Mouse (Mus musculus) CH12.LX (cell line): ENCODE measurements around the gene Rbbp5. TPM values are rescaled to one million over a fixed set of nuclear protein-coding genes. Genes with fewer than 3 reads are reported as not detected.

Experiments
- DNase-seq: peaks from one replicate; pipeline ENCODE4 v3.0.0-alpha.2; 2013; ENCODE audit errors: extremely low read depth
- H3K27ac ChIP-seq: 2 replicates; pipeline ENCODE4 v1.5.1; 2012; ENCODE audit warnings: low read depth, mild to moderate bottlenecking, control low read depth, moderate library complexity; ENCODE audit not compliant: insufficient read depth
- H3K27me3 ChIP-seq: replicated peaks from 2 replicates; pipeline ENCODE3; 2012; ENCODE audit warnings: inconsistent platforms
- H3K36me3 ChIP-seq, 2 experiments: replicated peaks in 1 of 2; 2 replicates each; pipeline versions ENCODE3 to v1.6.1; 2012; ENCODE audit warnings: inconsistent platforms in 1 of 2, low read length in 1 of 2, mild to moderate bottlenecking in 1 of 2, mixed read lengths in 1 of 2, moderate library complexity in 1 of 2; ENCODE audit not compliant: control insufficient read depth in 1 of 2, insufficient read depth in 1 of 2
- H3K4me1 ChIP-seq, 2 experiments: 2 replicates each; pipeline ENCODE4 v1.6.1; 2012; ENCODE audit warnings: inconsistent platforms in 1 of 2, moderate library complexity in 1 of 2; ENCODE audit not compliant: insufficient read depth in 2 of 2, control insufficient read depth in 1 of 2
- H3K4me2 ChIP-seq: 2 replicates; pipeline ENCODE4 v1.6.1; 2012; ENCODE audit warnings: low read depth, mild to moderate bottlenecking, control low read depth; ENCODE audit not compliant: poor library complexity, insufficient read depth, severe bottlenecking
- H3K4me3 ChIP-seq, 3 experiments: fragments of 150-350 bp in 1 of 3; sonication (generic) in 1 of 3; replicated peaks in 1 of 3; 2 replicates each; pipeline versions ENCODE3 to v1.5.1; 2011 to 2012; ENCODE audit warnings: low read depth in 2 of 3, low read length in 2 of 3, mild to moderate bottlenecking in 2 of 3, moderate library complexity in 2 of 3, control low read depth in 1 of 3, improper control_type of control experiment in 1 of 3, inconsistent platforms in 1 of 3, mixed read lengths in 1 of 3; ENCODE audit not compliant: poor library complexity in 1 of 3
- H3K79me2 ChIP-seq: replicated peaks from 2 replicates; pipeline ENCODE4 v1.6.1; 2012; ENCODE audit warnings: mild to moderate bottlenecking, moderate library complexity; ENCODE audit not compliant: control insufficient read depth, poor library complexity, insufficient read depth, severe bottlenecking; ENCODE audit errors: extremely low read depth
- H3K9ac ChIP-seq: 2 replicates; pipeline ENCODE4 v1.6.1; 2012; ENCODE audit warnings: low read depth, mild to moderate bottlenecking, control low read depth, moderate library complexity; ENCODE audit not compliant: insufficient read depth
- H3K9me3 ChIP-seq: replicated peaks from 2 replicates; pipeline ENCODE3; 2012; ENCODE audit warnings: low read length, inconsistent platforms, mixed read lengths
- BHLHE40 ChIP-seq: IDR thresholded peaks from 2 replicates; pipeline ENCODE4 v1.6.1; 2011; ENCODE audit warnings: mild to moderate bottlenecking, low read depth, low read length, improper control_type of control experiment
- CHD1 ChIP-seq: IDR thresholded peaks from 2 replicates; pipeline ENCODE4 v1.6.1; 2012; ENCODE audit warnings: low read depth, low read length, improper control_type of control experiment, inconsistent platforms
- CHD2 ChIP-seq: IDR thresholded peaks from 2 replicates; pipeline ENCODE4 v1.6.1; 2011; ENCODE audit warnings: low read length, improper control_type of control experiment
- CTCF ChIP-seq, 2 experiments: IDR thresholded peaks in 1 of 2; conservative IDR thresholded peaks in 1 of 2; 2 replicates each; pipeline ENCODE4 v1.5.1; 2011 to 2012; ENCODE audit warnings: low read depth in 2 of 2, low read length in 2 of 2, improper control_type of control experiment in 1 of 2, inconsistent platforms in 1 of 2, mild to moderate bottlenecking in 1 of 2, moderate library complexity in 1 of 2
- ELF1 ChIP-seq: IDR thresholded peaks from 2 replicates; pipeline ENCODE4 v1.6.1; 2014; ENCODE audit warnings: low read depth, mild to moderate bottlenecking, inconsistent platforms, low read length, improper control_type of control experiment
- EP300 ChIP-seq: IDR thresholded peaks from 2 replicates; pipeline ENCODE4 v1.6.1; 2011; ENCODE audit warnings: low read length, improper control_type of control experiment
- ETS1 ChIP-seq: conservative IDR thresholded peaks from 2 replicates; pipeline ENCODE4 v1.6.1; 2012; ENCODE audit warnings: low read depth, mild to moderate bottlenecking, inconsistent platforms, low read length, improper control_type of control experiment, moderate library complexity
- HCFC1 ChIP-seq: IDR thresholded peaks from 2 replicates; pipeline ENCODE4 v1.6.1; 2012; ENCODE audit warnings: low read depth, mild to moderate bottlenecking, inconsistent platforms, low read length, improper control_type of control experiment
- IRF4 ChIP-seq: IDR thresholded peaks from 2 replicates; pipeline ENCODE4 v1.6.1; 2014; ENCODE audit warnings: low read depth, mild to moderate bottlenecking, inconsistent platforms, low read length, improper control_type of control experiment
- JUN ChIP-seq: IDR thresholded peaks from 2 replicates; pipeline ENCODE4 v1.6.1; 2011; ENCODE audit warnings: low read depth, mild to moderate bottlenecking, low read length, improper control_type of control experiment, moderate library complexity; ENCODE audit not compliant: insufficient read depth
- JUND ChIP-seq: conservative IDR thresholded peaks from 2 replicates; pipeline ENCODE4 v1.6.1; 2011; ENCODE audit warnings: low read depth, low read length, improper control_type of control experiment
- KAT2A ChIP-seq: IDR thresholded peaks from 2 replicates; pipeline ENCODE4 v1.6.1; 2012; ENCODE audit warnings: low read length, improper control_type of control experiment, inconsistent platforms; ENCODE audit not compliant: insufficient replicate concordance
- MAFK ChIP-seq: IDR thresholded peaks from 2 replicates; pipeline ENCODE4 v1.6.1; 2011; ENCODE audit warnings: low read length, improper control_type of control experiment; ENCODE audit not compliant: insufficient replicate concordance
- MAX ChIP-seq: IDR thresholded peaks from 2 replicates; pipeline ENCODE4 v1.6.1; 2011; ENCODE audit warnings: low read length, improper control_type of control experiment
- MAZ ChIP-seq: IDR thresholded peaks from 2 replicates; pipeline ENCODE4 v1.6.1; 2012; ENCODE audit warnings: low read depth, mild to moderate bottlenecking, inconsistent platforms, low read length, improper control_type of control experiment, moderate library complexity
- MEF2A ChIP-seq: IDR thresholded peaks from 2 replicates; pipeline ENCODE4 v1.6.1; 2014; ENCODE audit warnings: low read depth, mild to moderate bottlenecking, inconsistent platforms, low read length, improper control_type of control experiment, borderline replicate concordance
- MYC ChIP-seq: IDR thresholded peaks from 2 replicates; pipeline ENCODE4 v1.6.1; 2011; ENCODE audit warnings: low read depth, mild to moderate bottlenecking, improper control_type of control experiment, low read length
- NELFE ChIP-seq: IDR thresholded peaks from 2 replicates; pipeline ENCODE4 v1.6.1; 2011; ENCODE audit warnings: low read depth, low read length, improper control_type of control experiment
- NRF1 ChIP-seq: IDR thresholded peaks from 2 replicates; pipeline ENCODE4 v1.6.1; 2014; ENCODE audit warnings: low read depth, mild to moderate bottlenecking, inconsistent platforms, low read length, improper control_type of control experiment, moderate library complexity
- PAX5 ChIP-seq: IDR thresholded peaks from 2 replicates; pipeline ENCODE4 v1.6.1; 2012; ENCODE audit warnings: low read length, inconsistent platforms, mixed read lengths
- POLR2A ChIP-seq: IDR thresholded peaks from 2 replicates; pipeline ENCODE4 v1.6.1; 2011; ENCODE audit warnings: low read depth, mild to moderate bottlenecking, improper control_type of control experiment, low read length
- POLR2AphosphoS2 ChIP-seq: IDR thresholded peaks from 2 replicates; pipeline ENCODE4 v1.6.1; 2011; ENCODE audit warnings: low read depth, low read length, improper control_type of control experiment
- RAD21 ChIP-seq: IDR thresholded peaks from 2 replicates; pipeline ENCODE4 v1.6.1; 2011; ENCODE audit warnings: low read depth, mild to moderate bottlenecking, low read length, improper control_type of control experiment, moderate library complexity
- RCOR1 ChIP-seq: conservative IDR thresholded peaks from 2 replicates; pipeline ENCODE4 v1.6.1; 2012; ENCODE audit warnings: low read depth, mild to moderate bottlenecking, inconsistent platforms, low read length, improper control_type of control experiment
- SIN3A ChIP-seq: IDR thresholded peaks from 2 replicates; pipeline ENCODE4 v1.6.1; 2012; ENCODE audit warnings: low read length, improper control_type of control experiment, inconsistent platforms
- SMC3 ChIP-seq: IDR thresholded peaks from 2 replicates; pipeline ENCODE4 v1.6.1; 2011; ENCODE audit warnings: low read depth, low read length, improper control_type of control experiment
- TBP ChIP-seq: conservative IDR thresholded peaks from 2 replicates; pipeline ENCODE4 v1.6.1; 2011; ENCODE audit warnings: low read depth, low read length, improper control_type of control experiment
- TCF12 ChIP-seq: IDR thresholded peaks from 2 replicates; pipeline ENCODE4 v1.6.1; 2014; ENCODE audit warnings: low read depth, mild to moderate bottlenecking, inconsistent platforms, low read length, improper control_type of control experiment
- dilution Hi-C: fragments of 300-500 bp; cut with MboI; formaldehyde crosslinking; loops from 2 replicates; pipeline ENCODE4 v1.14.3; 2020; ENCODE audit warnings: low sequenced_read_pairs; ENCODE audit not compliant: extremely low pct_unique_long_range_greater_than_20kb, extremely low pct_ligation_motif_present
- in situ Hi-C: fragments of 300-500 bp; cut with MboI; formaldehyde crosslinking; loops from 3 replicates; pipeline ENCODE4 v1.14.3; 2019; ENCODE audit warnings: low sequenced_read_pairs, low pct_ligation_motif_present, low pct_unique_long_range_greater_than_20kb, mixed read lengths
- polyA plus RNA-seq: library from polyadenylated mRNA; unstranded; fragments of >175 nt; gene quantifications from 2 replicates; pipeline ENCODE4 v1.2.1, GENCODE M21; 2012; ENCODE audit warnings: low read depth; ENCODE audit not compliant: insufficient read length
- total RNA-seq, 2 experiments: library from RNA; depleted of rRNA; stranded (reverse); fragments of 300-350 nt in 1 of 2; fragments of >200 nt in 1 of 2; gene quantifications; 2 replicates each; pipeline ENCODE4 v1.2.3; 2012 to 2014

Gene Rbbp5
- total and polyA plus RNA-seq, 3 experiments = 36.9 to 52.5 (median 50.3) TPM

DNA sequence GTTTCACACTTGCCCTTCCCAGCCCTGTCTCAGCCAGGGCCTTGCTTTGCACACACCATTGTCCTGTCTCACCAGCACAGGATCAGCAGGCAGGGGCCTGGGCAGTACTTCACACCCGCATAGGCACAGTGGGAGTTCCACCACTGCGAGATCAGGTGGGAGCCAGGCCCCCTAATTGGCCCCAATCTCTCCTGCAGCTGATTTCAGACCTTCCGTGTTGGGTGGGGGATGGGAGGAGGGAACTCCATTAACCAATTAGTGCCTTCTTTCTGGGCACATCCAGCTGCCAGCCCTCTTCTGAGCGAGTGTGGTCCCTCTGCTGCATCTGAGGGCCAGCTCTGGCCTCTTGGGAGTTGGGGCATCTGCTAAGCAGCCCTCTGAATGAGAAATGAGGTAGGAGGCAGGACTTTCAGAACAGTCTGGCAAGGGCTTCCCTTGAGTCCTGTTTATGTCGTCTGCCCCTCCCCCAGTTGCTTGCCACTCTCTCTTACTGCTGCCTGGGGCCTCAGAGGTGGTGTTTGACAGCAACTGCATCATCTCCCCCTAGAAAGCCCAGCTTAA is 53.5 kb downstream of the Rbbp5 start:
- no peaks in the 10 kb centered on the region for H3K79me2 ChIP-seq
- H3K9ac ChIP-seq = no peak overlapping the region
- H3K36me3 ChIP-seq = no peaks in the 10 kb centered on the region
- TF ChIP-seq BHLHE40 (peak; percentile 39; the same call in 1 of the 2 replicates), MAFK (no peak), MAZ (peak; percentile 65; the same call in 1 of the 2 replicates), NELFE (no peak), SMC3 (peak; percentile 15; the same call in 1 of the 2 replicates), TCF12 (peak; percentile 84), ETS1 (peak; percentile 66), EP300 (peak; percentile 55), CHD2 (peak; percentile 76), JUN (no peak), SIN3A (0 out of 2 replicates have a peak, but pooled peaks have one; percentile 51), ELF1 (peak; percentile 56), IRF4 (peak; percentile 74), PAX5 (no peak), KAT2A (0 out of 2 replicates have a peak, but pooled peaks have one; percentile 14), MYC (no peak), POLR2AphosphoS2 (no peak), HCFC1 (0 out of 2 replicates have a peak, but pooled peaks have one; percentile 14)
- H3K4me2 ChIP-seq = peak overlapping the region; percentile 53; the same call in 1 of the 2 replicates
- peak overlapping the region in 1 of 3 experiments; percentile 27 for H3K4me3 ChIP-seq
- in situ Hi-C loops = no loop called here
- DNase-seq = peak; percentile 89
- no peaks in the 10 kb centered on the region for H3K9me3 ChIP-seq
- dilution Hi-C loops = no loop called here
- peaks cover 35 to 59% of the 10 kb centered on the region in 2 experiments for H3K4me1 ChIP-seq
- H3K27ac ChIP-seq = no peak overlapping the region
- H3K27me3 ChIP-seq = peaks cover 54% of the 10 kb centered on the region

DNA sequence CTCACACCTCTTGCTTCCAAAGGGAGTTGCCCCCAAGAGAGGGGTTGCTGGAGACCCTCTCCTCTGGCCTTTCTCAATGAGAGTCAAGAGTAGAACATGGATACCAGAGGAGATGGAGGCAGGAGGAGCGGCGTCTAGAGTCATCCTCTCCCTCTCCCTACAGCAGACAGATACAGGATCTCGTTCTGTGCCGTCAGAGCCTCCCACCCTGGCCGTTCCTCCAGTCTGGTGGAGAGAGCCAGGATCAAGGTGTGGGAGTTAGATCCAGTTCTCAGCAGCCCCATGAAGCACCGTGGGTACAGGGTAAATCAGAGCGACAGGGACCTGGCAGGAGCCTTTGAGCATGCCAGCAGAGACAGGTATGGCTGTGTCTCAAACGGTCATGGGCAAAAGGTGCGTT is 55.4 kb downstream of the Rbbp5 start:
- Histone ChIP-seq H3K27ac (no peak overlapping the region), H3K4me2 (no peak overlapping the region), H3K9ac (no peak overlapping the region), H3K9me3 (no peaks in the 10 kb centered on the region), H3K4me1 (peaks cover 35 to 64% of the 10 kb centered on the region in 2 experiments), H3K4me3 (no peak overlapping the region), H3K36me3 (no peaks in the 10 kb centered on the region), H3K79me2 (no peaks in the 10 kb centered on the region), H3K27me3 (peaks cover 53% of the 10 kb centered on the region)
- DNase-seq = no peak
- dilution Hi-C loops (no loop called here), in situ Hi-C loops (no loop called here)
- no peak for TF ChIP-seq CTCF (conservative IDR thresholded peaks at IDR 0.05 in 1 of 2, IDR thresholded peaks at IDR 0.05 in 1 of 2; ENCODE audit: low read depth in 2 of 2, low read length in 2 of 2)
- no peak for TF ChIP-seq RCOR1
- no peak for TF ChIP-seq MAX
- TF ChIP-seq MYC = no peak
- TF ChIP-seq MEF2A = no peak
- TF ChIP-seq NRF1 = no peak
- no peak for TF ChIP-seq JUND
- TF ChIP-seq ETS1 = no peak
- TF ChIP-seq SMC3 = no peak
- TF ChIP-seq IRF4 = no peak
- TF ChIP-seq CHD1 = no peak
- TF ChIP-seq POLR2A = no peak
- TF ChIP-seq RAD21 = no peak
- no peak for TF ChIP-seq MAFK
- no peak for TF ChIP-seq JUN
- no peak for TF ChIP-seq TCF12
- no peak for TF ChIP-seq TBP
- no peak for TF ChIP-seq MAZ
- TF ChIP-seq SIN3A = no peak
